8 mouse cellular contexts compared by ENCODE assay signal in the genomic region with DNA sequence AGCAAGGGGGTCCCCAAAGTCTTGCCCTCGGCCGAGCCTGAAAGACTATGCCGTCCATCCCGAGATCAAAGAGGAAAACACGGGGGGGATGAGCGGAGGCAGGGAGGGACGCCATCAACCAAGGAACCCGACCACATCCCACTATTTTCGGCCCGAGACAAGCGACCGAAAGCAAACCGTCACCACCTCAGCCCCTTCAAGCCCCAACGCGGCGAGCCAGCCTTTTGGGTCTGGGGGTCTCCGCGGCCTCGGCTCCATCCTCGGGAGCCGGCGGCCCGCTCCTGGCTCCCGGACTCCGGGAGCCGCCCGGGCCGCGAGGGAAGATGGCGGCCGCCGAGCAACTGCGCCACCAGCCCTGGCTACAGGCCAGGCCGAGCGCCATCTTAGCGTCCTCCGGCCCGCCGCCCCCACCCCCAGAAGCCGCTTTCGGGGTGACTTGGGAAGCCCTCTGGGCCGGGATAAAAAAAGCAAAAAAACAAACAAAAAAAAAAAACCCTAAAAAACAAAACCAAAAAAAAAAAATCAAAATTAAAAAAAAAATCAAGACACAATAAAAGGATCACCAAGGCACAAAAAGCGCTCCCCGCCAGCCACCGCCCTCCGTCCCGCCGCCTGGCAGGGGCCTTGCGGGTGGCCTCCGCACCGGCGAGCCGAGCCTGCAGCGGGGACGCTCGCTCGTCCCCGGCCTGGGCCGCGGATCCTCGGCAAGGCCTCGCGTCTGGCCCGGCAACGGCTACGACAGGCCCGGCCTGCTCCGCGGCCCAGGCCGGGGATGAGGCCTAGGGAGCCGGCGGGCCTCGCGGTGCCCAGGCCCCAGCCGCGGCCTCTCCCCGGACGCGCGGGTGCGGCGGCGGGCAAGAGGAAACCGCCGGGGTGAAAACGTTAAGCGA. TPM values are rescaled to one million over a fixed set of nuclear protein-coding genes. Genes with fewer than 3 reads are reported as not detected.
A peak's percentile ranks its signal among the peaks of the same experiment; 100 is the strongest.
DNase-seq lines count a peak whose midpoint lies in the region; ATAC-seq and TF ChIP-seq lines count a peak whose summit lies in the region.

No protein-coding gene starts in this region.

- peaks cover 3% of the 10 kb centered on the region for H3K4me1 ChIP-seq in bone marrow, adult 2 months (ENCODE audit: control insufficient read depth, insufficient read depth, low read length)
- H3K4me1 ChIP-seq in embryonic fibroblast, embryonic 13.5 days (ENCODE audit: control insufficient read depth, insufficient read depth, low read length) = peaks cover 10% of the 10 kb centered on the region
- H3K4me1 ChIP-seq in heart, embryonic 12.5 days (replicated peaks) = peaks cover 35% of the 10 kb centered on the region
- peaks cover 16% of the 10 kb centered on the region; the same call in 1 of the 2 replicates for H3K4me1 ChIP-seq in kidney, postnatal 0 days (replicated peaks; ENCODE audit: insufficient read depth, low read length)
- H3K4me1 ChIP-seq in liver, embryonic 14.5 days (replicated peaks; ENCODE audit: control insufficient read depth in 2 of 2, insufficient read depth in 2 of 2, low read length in 1 of 2) = peaks cover 13 to 22% of the 10 kb centered on the region in 2 experiments
- H3K4me1 ChIP-seq in neural tube, embryonic 11.5 days (ENCODE audit: control insufficient read depth, insufficient read depth, low read length) = peaks cover 7% of the 10 kb centered on the region; the same call in 1 of the 2 replicates
- H3K4me1 ChIP-seq in stomach, embryonic 15.5 days = peaks cover 22% of the 10 kb centered on the region

- peak; percentile 69; the same call in 1 of the 2 replicates for TF ChIP-seq POLR2A in bone marrow, adult 2 months (IDR thresholded peaks at IDR 0.05; ENCODE audit: borderline replicate concordance, control insufficient read depth, low read depth, low read length)
- TF ChIP-seq POLR2A in embryonic fibroblast, embryonic 13.5 days (IDR thresholded peaks at IDR 0.05; ENCODE audit: low read depth, low read length) = no peak; the same call in 1 of the 2 replicates

- H3K4me2 ChIP-seq in heart, embryonic 12.5 days = peak overlapping the region; percentile 78
- H3K4me2 ChIP-seq in kidney, postnatal 0 days (ENCODE audit: low read length) = peak overlapping the region; percentile 67
- H3K4me2 ChIP-seq in liver, embryonic 14.5 days (ENCODE audit: low read depth) = peak overlapping the region; percentile 65
- peak overlapping the region; percentile 65 for H3K4me2 ChIP-seq in neural tube, embryonic 11.5 days (ENCODE audit: low read depth)
- H3K4me2 ChIP-seq in stomach, embryonic 15.5 days = peak overlapping the region; percentile 61

- no peaks in the 10 kb centered on the region for H3K36me3 ChIP-seq in heart, embryonic 12.5 days
- H3K36me3 ChIP-seq in kidney, postnatal 0 days (ENCODE audit: insufficient read depth, low read length) = no peaks in the 10 kb centered on the region
- no peaks in the 10 kb centered on the region for H3K36me3 ChIP-seq in liver, embryonic 14.5 days (replicated peaks; ENCODE audit: control insufficient read depth, insufficient read depth, low read depth)
- no peaks in the 10 kb centered on the region for H3K36me3 ChIP-seq in neural tube, embryonic 11.5 days (ENCODE audit: control insufficient read depth, insufficient read depth, low read length)
- no peaks in the 10 kb centered on the region for H3K36me3 ChIP-seq in stomach, embryonic 15.5 days

- H3K9me3 ChIP-seq in heart, embryonic 12.5 days (replicated peaks) = no peaks in the 10 kb centered on the region
- H3K9me3 ChIP-seq in kidney, postnatal 0 days (replicated peaks; ENCODE audit: low read length) = no peaks in the 10 kb centered on the region
- no peaks in the 10 kb centered on the region for H3K9me3 ChIP-seq in liver, embryonic 14.5 days (ENCODE audit: control insufficient read depth, low read length)
- no peaks in the 10 kb centered on the region for H3K9me3 ChIP-seq in neural tube, embryonic 11.5 days (ENCODE audit: control insufficient read depth, low read length)
- H3K9me3 ChIP-seq in stomach, embryonic 15.5 days = no peaks in the 10 kb centered on the region

- no peak for TF ChIP-seq EP300 in liver, embryonic 14.5 days (IDR thresholded peaks at IDR 0.05; ENCODE audit: low read depth)

- no peaks in the 10 kb centered on the region for H3K27me3 ChIP-seq in heart, embryonic 12.5 days (replicated peaks)
- no peaks in the 10 kb centered on the region for H3K27me3 ChIP-seq in kidney, postnatal 0 days (ENCODE audit: insufficient read depth, low read length)
- no peaks in the 10 kb centered on the region for H3K27me3 ChIP-seq in liver, embryonic 14.5 days (ENCODE audit: control insufficient read depth, insufficient read depth, low read length)
- no peaks in the 10 kb centered on the region for H3K27me3 ChIP-seq in neural tube, embryonic 11.5 days (ENCODE audit: control insufficient read depth, insufficient read depth, low read length)
- no peaks in the 10 kb centered on the region for H3K27me3 ChIP-seq in stomach, embryonic 15.5 days (replicated peaks)

- peak overlapping the region; percentile 100 for H3K9ac ChIP-seq in heart, embryonic 12.5 days
- H3K9ac ChIP-seq in kidney, postnatal 0 days (ENCODE audit: low read depth, low read length) = peak overlapping the region; percentile 100
- peak overlapping the region; percentile 96 for H3K9ac ChIP-seq in liver, embryonic 14.5 days (replicated peaks)
- peak overlapping the region; percentile 100 for H3K9ac ChIP-seq in neural tube, embryonic 11.5 days (ENCODE audit: low read length)
- H3K9ac ChIP-seq in stomach, embryonic 15.5 days = peak overlapping the region; percentile 93

- H3K4me3 ChIP-seq in bone marrow, adult 2 months (replicated peaks; ENCODE audit: control insufficient read depth, low read depth, low read length) = peak overlapping the region; percentile 85
- peak overlapping the region; percentile 95 for H3K4me3 ChIP-seq in embryonic fibroblast, embryonic 13.5 days (ENCODE audit: insufficient read depth, low read length)
- peak overlapping the region; percentile 99 for H3K4me3 ChIP-seq in heart, embryonic 12.5 days
- H3K4me3 ChIP-seq in kidney, postnatal 0 days (replicated peaks; ENCODE audit: low read depth, low read length) = peak overlapping the region; percentile 100
- peak overlapping the region; percentile 96 to 98 for H3K4me3 ChIP-seq in liver, embryonic 14.5 days (ENCODE audit: insufficient read depth in 1 of 2, low read depth in 2 of 2, low read length in 2 of 2)
- H3K4me3 ChIP-seq in neural tube, embryonic 11.5 days (ENCODE audit: low read depth, low read length) = peak overlapping the region; percentile 92
- peak overlapping the region; percentile 84 for H3K4me3 ChIP-seq in stomach, embryonic 15.5 days (replicated peaks)

- peak overlapping the region; percentile 100 for H3K27ac ChIP-seq in bone marrow, adult 2 months (ENCODE audit: control insufficient read depth, insufficient read depth, low read depth, low read length, poor library complexity)
- H3K27ac ChIP-seq in embryonic fibroblast, embryonic 13.5 days (ENCODE audit: insufficient read depth, low read length) = peak overlapping the region; percentile 100
- peak overlapping the region; percentile 100 for H3K27ac ChIP-seq in heart, embryonic 12.5 days (ENCODE audit: poor library complexity, severe bottlenecking)
- H3K27ac ChIP-seq in kidney, postnatal 0 days = peak overlapping the region; percentile 100
- peak overlapping the region; percentile 88 for H3K27ac ChIP-seq in liver, embryonic 14.5 days
- peak overlapping the region; percentile 100 for H3K27ac ChIP-seq in neural tube, embryonic 11.5 days (ENCODE audit: low read depth, low read length)
- H3K27ac ChIP-seq in stomach, embryonic 15.5 days = peak overlapping the region; percentile 100

- under 1% methylated on average over 87 of the region's 87 CpGs for WGBS in bone marrow, adult 2 months
- WGBS in heart, embryonic 12.5 days = under 1% methylated on average over 87 of the region's 87 CpGs
- under 1% methylated on average over 87 of the region's 87 CpGs for WGBS in kidney, postnatal 0 days
- under 1% methylated on average over 86 of the region's 87 CpGs for WGBS in liver, embryonic 14.5 days (ENCODE audit: insufficient replicate concordance)
- WGBS in neural tube, embryonic 11.5 days = under 1% methylated on average over 85 of the region's 87 CpGs
- WGBS in stomach, embryonic 15.5 days = under 1% methylated on average over 83 of the region's 87 CpGs

- peak; percentile 72 for DNase-seq in 416B (ENCODE audit: low read depth)
- peak; percentile 86 for DNase-seq in kidney, postnatal 0 days (ENCODE audit: low spot score)
- peak in 1 of 3 experiments; percentile 38 for DNase-seq in liver, embryonic 14.5 days (ENCODE audit: low read depth in 3 of 3, low spot score in 3 of 3)
- DNase-seq in neural tube, embryonic 11.5 days (ENCODE audit: low spot score) = peak; percentile 77

- TF ChIP-seq CTCF in bone marrow, adult 2 months (IDR thresholded peaks at IDR 0.05; ENCODE audit: control insufficient read depth, insufficient read depth, low read length) = no peak
- TF ChIP-seq CTCF in embryonic fibroblast, embryonic 13.5 days (IDR thresholded peaks at IDR 0.05; ENCODE audit: borderline replicate concordance, insufficient read depth, low read length) = no peak
- TF ChIP-seq CTCF in kidney, postnatal 0 days (IDR thresholded peaks at IDR 0.05; ENCODE audit: low read depth) = no peak
- no peak for TF ChIP-seq CTCF in liver, embryonic 14.5 days (IDR thresholded peaks at IDR 0.05; ENCODE audit: low read depth)

- peak; percentile 66 for ATAC-seq in heart, embryonic 12.5 days (ENCODE audit: insufficient number of reproducible peaks, low FRiP score)
- ATAC-seq in kidney, postnatal 0 days (replicated peaks; ENCODE audit: low FRiP score, low read depth) = peak; percentile 22
- ATAC-seq in liver, embryonic 14.5 days (ENCODE audit: insufficient read depth) = peak; percentile 78
- ATAC-seq in neural tube, embryonic 11.5 days (ENCODE audit: insufficient read depth, low FRiP score, low TSS enrichment) = peak; percentile 29; the same call in 1 of the 2 replicates
- peak; percentile 48; the same call in 1 of the 2 replicates for ATAC-seq in stomach, embryonic 15.5 days (ENCODE audit: insufficient read depth, low FRiP score, low read depth)

RNA-seq across cellular contexts. Expression of gene Bicral, which starts 1.6 kb away (rescaled TPM):
- 3.7 and 16.0 TPM in 2 replicates for polyA plus RNA-seq in bone marrow, adult 2 months (2011; ENCODE audit: insufficient read depth, insufficient read length, low replicate concordance, missing spikeins)
- polyA plus RNA-seq in embryonic fibroblast, embryonic 13.5 days (2011; ENCODE audit: insufficient read length, low read depth, missing spikeins) = 9.4 and 14.0 TPM in 2 replicates
- 4.0 and 5.7 TPM in 2 replicates for polyA plus RNA-seq in heart, embryonic 12.5 days (2016; fragmentation: Nextera tagmentation; extraction: Ambion mirVana)
- 2.9 and 4.1 TPM in 2 replicates for polyA plus RNA-seq in kidney, postnatal 0 days (2015; fragmentation: Nextera tagmentation; extraction: Ambion mirVana)
- polyA plus RNA-seq in liver, embryonic 14.5 days (2012; rRNA removed) = 2.5 and 3.0 TPM in 2 replicates
- 3.4 and 3.5 TPM in 2 replicates for polyA plus RNA-seq in liver, embryonic 14.5 days (2014; fragmentation: Nextera tagmentation; extraction: Ambion mirVana)
- polyA plus RNA-seq in neural tube, embryonic 11.5 days (2014; fragmentation: Nextera tagmentation; extraction: Ambion mirVana) = 6.7 and 8.4 TPM in 2 replicates
- 4.6 and 5.6 TPM in 2 replicates for polyA plus RNA-seq in stomach, embryonic 15.5 days (2015; fragmentation: Nextera tagmentation; extraction: Ambion mirVana)

RNA-seq across cellular contexts. Expression of gene Tbcc, which starts 33.8 kb away (rescaled TPM):
- 11.8 and 24.5 TPM in 2 replicates for polyA plus RNA-seq in bone marrow, adult 2 months (2011; ENCODE audit: insufficient read depth, insufficient read length, low replicate concordance, missing spikeins)
- polyA plus RNA-seq in embryonic fibroblast, embryonic 13.5 days (2011; ENCODE audit: insufficient read length, low read depth, missing spikeins) = 11.5 and 16.5 TPM in 2 replicates
- 52.4 and 55.1 TPM in 2 replicates for polyA plus RNA-seq in heart, embryonic 12.5 days (2016; fragmentation: Nextera tagmentation; extraction: Ambion mirVana)
- 58.2 and 71.4 TPM in 2 replicates for polyA plus RNA-seq in kidney, postnatal 0 days (2015; fragmentation: Nextera tagmentation; extraction: Ambion mirVana)
- polyA plus RNA-seq in liver, embryonic 14.5 days (2012; rRNA removed) = 9.3 and 9.4 TPM in 2 replicates
- 21.8 and 23.1 TPM in 2 replicates for polyA plus RNA-seq in liver, embryonic 14.5 days (2014; fragmentation: Nextera tagmentation; extraction: Ambion mirVana)
- 74.8 and 79.0 TPM in 2 replicates for polyA plus RNA-seq in neural tube, embryonic 11.5 days (2014; fragmentation: Nextera tagmentation; extraction: Ambion mirVana)
- 54.8 and 63.0 TPM in 2 replicates for polyA plus RNA-seq in stomach, embryonic 15.5 days (2015; fragmentation: Nextera tagmentation; extraction: Ambion mirVana)

RNA-seq across cellular contexts. Expression of gene Prph2, which starts 53.5 kb away (rescaled TPM):
- polyA plus RNA-seq in bone marrow, adult 2 months (2011; ENCODE audit: insufficient read depth, insufficient read length, low replicate concordance, missing spikeins) = not detected in 2 replicates
- polyA plus RNA-seq in embryonic fibroblast, embryonic 13.5 days (2011; ENCODE audit: insufficient read length, low read depth, missing spikeins) = not detected in 2 replicates
- not detected in 2 replicates for polyA plus RNA-seq in heart, embryonic 12.5 days (2016; fragmentation: Nextera tagmentation; extraction: Ambion mirVana)
- polyA plus RNA-seq in kidney, postnatal 0 days (2015; fragmentation: Nextera tagmentation; extraction: Ambion mirVana) = 0.11 and 0.16 TPM in 2 replicates
- not detected in 2 replicates for polyA plus RNA-seq in liver, embryonic 14.5 days (2012; rRNA removed)
- not detected in 2 replicates for polyA plus RNA-seq in liver, embryonic 14.5 days (2014; fragmentation: Nextera tagmentation; extraction: Ambion mirVana)
- polyA plus RNA-seq in neural tube, embryonic 11.5 days (2014; fragmentation: Nextera tagmentation; extraction: Ambion mirVana) = not detected in 2 replicates
- not detected in 2 replicates for polyA plus RNA-seq in stomach, embryonic 15.5 days (2015; fragmentation: Nextera tagmentation; extraction: Ambion mirVana)

Comparison
In these comparisons a context has a peak if more than half of its experiments do, and no peak if none do; other contexts are left out.
1. ATAC-seq: peak in every context shown above with its lines; median percentile 78 in liver, embryonic 14.5 days; 66 in heart, embryonic 12.5 days; 48 in stomach, embryonic 15.5 days; 29 in neural tube, embryonic 11.5 days; 22 in kidney, postnatal 0 days.